Mouse (Mus musculus) kidney, adult 2 months (tissue): ENCODE measurements around the gene Pan3.

Source experiments
- CTCF ChIP-seq: fragments of 200-500 bp; conservative IDR thresholded peaks from 2 replicates; pipeline ENCODE4 v1.5.1; 2011; ENCODE audit warnings: low read depth, mild to moderate bottlenecking, control low read depth, low read length, moderate library complexity, mixed read lengths; ENCODE audit not compliant: insufficient read depth, insufficient read length
- POLR2A ChIP-seq: fragments of 200-500 bp; IDR thresholded peaks from one replicate; pipeline ENCODE4 v1.6.1; 2011; ENCODE audit warnings: low read depth, low read length, control low read depth

GRCm38 (mm10) chr5:147579148-147579547, 149.2 kb downstream of the Pan3 start:
- TF ChIP-seq CTCF (0 out of 2 replicates have a peak, but pooled peaks have one; percentile 16), POLR2A (no peak)
